Mouse (Mus musculus) adrenal gland, adult 18-20 months (tissue): ENCODE results near the gene Pde2a. TPM values are rescaled to one million over a fixed set of nuclear protein-coding genes. Genes with fewer than 3 reads are reported as not detected.
"Not testable (repeated sequence)": the region's sequence is repeated elsewhere in the genome, so short reads cannot be mapped to it uniquely, and the experiment has no call there.

Source experiments
- DNase-seq, 2 experiments: peaks; one replicate each; pipeline ENCODE4 v3.0.0; 2021 to 2022; ENCODE audit warnings: low spot score in 2 of 2
- microRNA-seq, 2 experiments: library from miRNA; unstranded; fragments of <30 nt; microRNA quantifications; one replicate each; pipeline ENCODE4 v1.2.0; 2021; ENCODE audit warnings: borderline number of aligned reads in 2 of 2
- total RNA-seq, 2 experiments: library from RNA; stranded (reverse); gene quantifications; 1 replicate in 1 of 2; 2 replicates in 1 of 2; pipeline ENCODE4 v1.2.3; 2021

Pde2a gene
- total RNA-seq, 2 experiments from 2014 or later = 157 to 186 TPM

- DNase-seq = no peak
These were observed 135.9 kb downstream of the Pde2a start for GRCm38 (mm10) chr7:101557391-101557790.

GRCm38 (mm10) chr7:101559393-101559792, 137.9 kb downstream of the Pde2a start:
- DNase-seq = not testable (repeated sequence)

Small RNA genes within 50 kb of the gene (microRNA-seq; reads per million reads assigned to microRNA genes)
- 62,952 to 65,276 reads per million in 2 experiments for gene Mir139

Other genes starting within 250 kb of the Pde2a start
- gene Atg16l2, start 119.4 kb upstream of the Pde2a start, total RNA-seq = 10 to 100 TPM; 26.7 to 30.9 TPM
- gene Stard10, start 104.6 kb upstream of the Pde2a start, total RNA-seq = 10 to 100 TPM; 38.1 to 90.0 TPM
- 10 to 100 TPM; 24.9 to 39.1 TPM for gene Arap1, start 73.6 kb upstream of the Pde2a start, total RNA-seq
- gene Gm45837, start 10.8 kb upstream of the Pde2a start, total RNA-seq = 1 to 10 TPM in 1 of 2 experiments, not detected in 1; 3.4 TPM
- gene Art2b, start 163.9 kb downstream of the Pde2a start, total RNA-seq = under 1 TPM in 1 of 2 experiments, not detected in 1; 0.19 TPM
- gene Clpb, start 241.9 kb downstream of the Pde2a start, total RNA-seq = 100 to 1,000 TPM in 1 of 2 experiments, 10 to 100 TPM in 1; 90.8 to 113 TPM